Mouse (Mus musculus): ENCODE results near the gene Olfr27.

DNA sequence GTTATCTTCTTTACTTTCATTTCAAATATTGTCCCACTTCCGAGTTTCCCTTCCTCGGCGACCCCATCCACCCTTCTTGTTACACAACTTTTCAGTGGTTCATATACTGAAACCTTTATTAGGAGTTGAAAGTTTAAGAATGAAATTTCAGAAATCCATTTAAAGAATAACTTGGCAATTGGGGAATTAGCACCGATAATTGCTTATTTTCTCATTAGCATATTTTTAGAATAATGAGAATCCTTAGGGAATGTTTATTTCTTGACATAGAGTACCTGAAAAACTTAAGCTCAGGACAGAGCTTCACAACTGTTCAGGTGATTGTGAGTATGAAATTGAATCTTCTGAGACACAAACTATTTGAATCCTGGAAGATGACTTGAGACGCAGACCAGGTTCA is 38.1 kb downstream of the Olfr27 start, which contains the start of gene Olfr943:
- TF ChIP-seq HCFC1 (IDR thresholded peaks at IDR 0.05; ENCODE audit: borderline replicate concordance, insufficient read depth, low read length) (no peak), MAFK (IDR thresholded peaks at IDR 0.05; ENCODE audit: insufficient read depth, low read depth, low read length) (no peak), CHD2 (IDR thresholded peaks at IDR 0.05; ENCODE audit: low read depth, low read length) (no peak), ZNF384 (IDR thresholded peaks at IDR 0.05; ENCODE audit: low read depth, low read length) (no peak)
